Mouse (Mus musculus) liver, embryonic 11.5 days (tissue): ENCODE measurements at regions not wholly inside any gene's neighbourhood (a gene's known extent, or its start where the extent isn't known, plus 50 kb on each side); places are given as distances from the start of the nearest gene placed in this dataset.

ENCODE experiments used
- ATAC-seq: fragments of 200-750 bp; cut with Nextera tagmentation; replicated peaks from 2 replicates; pipeline ENCODE4 v1.8.0; 2017; ENCODE audit warnings: moderate number of reproducible peaks, mild to moderate bottlenecking, moderate TSS enrichment, moderate library complexity; ENCODE audit not compliant: low FRiP score
- DNase-seq: peaks from one replicate; pipeline ENCODE4 v3.0.0-alpha.2; 2017; ENCODE audit warnings: low spot score
- H3K27ac ChIP-seq: fragments of 300-500 bp; sonication (generic); 2 replicates; pipeline ENCODE4 v1.5.1; 2014; ENCODE audit warnings: mild to moderate bottlenecking, low read depth, low read length, control low read depth
- H3K27me3 ChIP-seq: fragments of 300-500 bp; sonication (generic); replicated peaks from 2 replicates; pipeline ENCODE4 v1.6.1; 2014; ENCODE audit warnings: low read length, mixed read lengths; ENCODE audit not compliant: control insufficient read depth, insufficient read depth
- H3K36me3 ChIP-seq: fragments of 300-500 bp; sonication (generic); 2 replicates; pipeline ENCODE4 v1.6.1; 2014; ENCODE audit warnings: mild to moderate bottlenecking, low read length, moderate library complexity, mixed read lengths; ENCODE audit not compliant: control insufficient read depth, insufficient read depth
- H3K4me1 ChIP-seq: fragments of 300-500 bp; sonication (generic); replicated peaks from 2 replicates; pipeline ENCODE4 v1.6.1; 2014; ENCODE audit warnings: low read length, mixed read lengths; ENCODE audit not compliant: control insufficient read depth, insufficient read depth
- H3K4me2 ChIP-seq: fragments of 300-500 bp; sonication (generic); 2 replicates; pipeline ENCODE4 v1.6.1; 2014; ENCODE audit warnings: mild to moderate bottlenecking, control low read depth, moderate library complexity
- H3K4me3 ChIP-seq: fragments of 300-500 bp; sonication (generic); 2 replicates; pipeline ENCODE4 v1.5.1; 2014; ENCODE audit warnings: low read depth, low read length, control low read depth
- H3K9ac ChIP-seq: fragments of 300-500 bp; sonication (generic); 2 replicates; pipeline ENCODE4 v1.6.1; 2014; ENCODE audit warnings: low read depth, low read length, control low read depth
- H3K9me3 ChIP-seq: fragments of 300-500 bp; sonication (generic); 2 replicates; pipeline ENCODE4 v1.6.1; 2016; ENCODE audit warnings: low read length, inconsistent platforms, mixed read lengths; ENCODE audit not compliant: control insufficient read depth
- WGBS: fragments of 180-500 bp; shearing (Covaris S2); extraction: QIAGEN DNeasy Blood & Tissue Kit; methylation state at CpG from one replicate; pipeline ENCODE4 v1.1.7; 2014; 5-methylcytosine and 5-hydroxymethylcytosine counted together

DNA sequence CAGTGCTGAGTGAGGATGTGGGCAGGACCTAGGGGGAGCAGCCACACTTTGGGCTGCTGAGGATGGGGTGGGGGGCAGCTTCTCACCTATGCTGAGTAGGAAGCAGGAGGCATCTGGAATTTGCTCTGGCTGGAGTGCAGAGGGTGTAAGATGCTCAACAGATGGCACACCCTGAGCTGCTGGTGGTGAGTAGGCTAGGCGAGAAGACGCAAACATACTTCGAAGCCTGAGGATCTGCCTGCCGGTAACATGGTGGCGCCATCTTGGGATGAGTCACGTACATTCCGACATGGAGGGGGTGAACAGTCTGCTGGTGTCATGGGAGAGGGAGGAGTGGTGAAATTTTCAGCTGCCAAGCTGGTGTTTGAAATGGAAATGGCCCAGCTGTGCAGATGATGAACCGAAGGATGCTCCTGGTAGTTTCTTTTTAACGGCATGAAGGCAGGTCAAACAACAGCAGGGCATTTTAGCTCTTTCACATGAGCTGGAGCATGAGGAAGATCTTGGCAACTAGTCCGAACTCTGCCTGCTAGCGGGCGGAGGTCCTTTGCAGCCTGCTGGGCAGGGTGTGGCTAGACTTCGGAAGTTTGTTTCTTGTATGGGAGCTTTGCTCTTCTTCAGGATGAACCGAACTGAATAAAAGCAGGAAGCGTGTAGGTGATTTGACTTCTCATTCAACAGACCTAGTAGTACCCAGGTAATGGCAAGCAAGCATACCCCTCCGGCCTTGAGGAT, 72.2 kb downstream of the Ackr3 start:
- Histone ChIP-seq H3K4me3 (no peak overlapping the region), H3K27me3 (no peaks in the 10 kb centered on the region), H3K4me2 (no peak overlapping the region), H3K4me1 (no peaks in the 10 kb centered on the region), H3K9me3 (no peaks in the 10 kb centered on the region), H3K36me3 (no peaks in the 10 kb centered on the region), H3K27ac (peak overlapping the region; percentile 32; the same call in 1 of the 2 replicates), H3K9ac (no peak overlapping the region; the same call in 1 of the 2 replicates)
- ATAC-seq (no peak), DNase-seq (no peak)
- WGBS, result 87% methylated on average over 16 of the region's 16 CpGs

- Histone ChIP-seq H3K36me3 (no peaks in the 10 kb centered on the region), H3K4me2 (no peak overlapping the region), H3K27me3 (no peaks in the 10 kb centered on the region), H3K27ac (no peak overlapping the region), H3K4me1 (no peaks in the 10 kb centered on the region), H3K9me3 (no peaks in the 10 kb centered on the region), H3K9ac (no peak overlapping the region), H3K4me3 (no peak overlapping the region)
- no peak for DNase-seq
- no peak for ATAC-seq
- WGBS, result 84% methylated on average over 18 of the region's 18 CpGs
Measured at GRCm38 (mm10) chr1:90277486-90278255, 73.9 kb downstream of the Ackr3 start.

- no peak for ATAC-seq
- Histone ChIP-seq H3K4me3 (no peak overlapping the region), H3K27ac (no peak overlapping the region), H3K9ac (no peak overlapping the region), H3K9me3 (no peaks in the 10 kb centered on the region), H3K36me3 (no peaks in the 10 kb centered on the region), H3K27me3 (no peaks in the 10 kb centered on the region), H3K4me2 (no peak overlapping the region), H3K4me1 (no peaks in the 10 kb centered on the region; the same call in 1 of the 2 replicates)
- 67% methylated on average over 20 of the region's 20 CpGs for WGBS
- DNase-seq, result no peak
Measured at GRCm38 (mm10) chr1:90279066-90279839, 75.5 kb downstream of the Ackr3 start.

DNA sequence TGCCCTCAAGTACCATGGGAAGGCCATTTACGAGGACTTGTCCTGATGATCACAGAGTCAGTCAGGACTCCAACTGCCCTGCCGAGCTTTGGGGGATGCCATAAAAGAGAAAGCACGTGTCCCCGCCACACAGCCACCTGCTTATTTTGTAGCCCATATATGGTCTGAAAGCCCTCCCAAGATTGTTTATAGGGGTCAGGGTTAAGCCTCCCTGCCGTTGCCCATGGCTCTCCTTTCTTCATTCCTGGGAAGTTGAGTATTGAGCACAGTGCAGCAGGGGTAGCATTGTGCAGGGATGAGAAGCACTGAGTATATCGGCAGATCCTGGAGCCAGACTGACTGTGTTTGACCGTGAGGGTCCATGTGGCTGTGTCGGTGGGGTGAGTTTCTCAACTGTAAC, 76.4 kb downstream of the Ackr3 start:
- Histone ChIP-seq H3K36me3 (no peaks in the 10 kb centered on the region), H3K9ac (no peak overlapping the region), H3K4me1 (peaks cover 7% of the 10 kb centered on the region; the same call in 1 of the 2 replicates), H3K9me3 (no peaks in the 10 kb centered on the region), H3K4me2 (no peak overlapping the region), H3K27ac (no peak overlapping the region), H3K4me3 (no peak overlapping the region), H3K27me3 (no peaks in the 10 kb centered on the region)
- ATAC-seq (no peak), DNase-seq (no peak)
- 73% methylated on average over 8 of the region's 8 CpGs for WGBS

GRCm38 (mm10) chr1:90281255-90281654, 77.5 kb downstream of the Ackr3 start:
- DNase-seq (no peak), ATAC-seq (no peak)
- no peaks in the 10 kb centered on the region for H3K36me3 ChIP-seq
- 83% methylated on average over 1 of the region's 1 CpGs for WGBS
- peaks cover 7% of the 10 kb centered on the region; the same call in 1 of the 2 replicates for H3K4me1 ChIP-seq
- no peaks in the 10 kb centered on the region for H3K9me3 ChIP-seq
- no peak overlapping the region for H3K4me2 ChIP-seq
- H3K27ac ChIP-seq, result no peak overlapping the region
- H3K9ac ChIP-seq, result no peak overlapping the region
- H3K4me3 ChIP-seq, result no peak overlapping the region
- no peaks in the 10 kb centered on the region for H3K27me3 ChIP-seq

- no peak overlapping the region for H3K4me3 ChIP-seq
- H3K9me3 ChIP-seq, result no peaks in the 10 kb centered on the region
- ATAC-seq (no peak), DNase-seq (no peak)
- no peak overlapping the region for H3K4me2 ChIP-seq
- no peaks in the 10 kb centered on the region for H3K27me3 ChIP-seq
- WGBS, result 92% methylated on average over 6 of the region's 6 CpGs
- H3K27ac ChIP-seq, result no peak overlapping the region
- H3K36me3 ChIP-seq, result no peaks in the 10 kb centered on the region
- H3K4me1 ChIP-seq, result peaks cover 7% of the 10 kb centered on the region; the same call in 1 of the 2 replicates
- no peak overlapping the region for H3K9ac ChIP-seq
Measured at GRCm38 (mm10) chr1:90281956-90282355, 78.2 kb downstream of the Ackr3 start.

DNA sequence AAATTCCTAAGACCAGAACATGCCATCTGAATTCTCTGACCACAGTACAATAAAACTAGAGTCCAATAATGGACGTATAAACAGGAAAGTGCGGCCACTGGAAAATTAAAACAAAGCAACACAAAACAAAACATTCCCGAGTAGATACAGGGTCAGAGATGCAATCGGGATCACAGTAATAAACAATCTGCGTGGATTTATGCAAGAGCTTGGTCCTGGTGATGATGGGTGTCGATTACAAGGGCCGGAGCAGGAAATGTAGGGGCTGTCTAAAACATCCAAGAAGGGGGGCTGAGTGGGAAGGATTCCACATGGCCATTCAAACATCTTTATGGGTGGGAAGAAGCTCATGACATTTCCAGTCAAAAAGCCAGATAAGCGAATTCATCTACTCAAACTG, 78.6 kb downstream of the Ackr3 start:
- no peak overlapping the region for H3K9ac ChIP-seq
- DNase-seq (no peak), ATAC-seq (no peak)
- H3K27ac ChIP-seq, result no peak overlapping the region
- H3K4me2 ChIP-seq, result no peak overlapping the region
- no peaks in the 10 kb centered on the region for H3K9me3 ChIP-seq
- no peaks in the 10 kb centered on the region for H3K36me3 ChIP-seq
- H3K27me3 ChIP-seq, result no peaks in the 10 kb centered on the region
- WGBS, result 82% methylated on average over 8 of the region's 8 CpGs
- no peak overlapping the region for H3K4me3 ChIP-seq
- H3K4me1 ChIP-seq, result peaks cover 7% of the 10 kb centered on the region; the same call in 1 of the 2 replicates

DNA sequence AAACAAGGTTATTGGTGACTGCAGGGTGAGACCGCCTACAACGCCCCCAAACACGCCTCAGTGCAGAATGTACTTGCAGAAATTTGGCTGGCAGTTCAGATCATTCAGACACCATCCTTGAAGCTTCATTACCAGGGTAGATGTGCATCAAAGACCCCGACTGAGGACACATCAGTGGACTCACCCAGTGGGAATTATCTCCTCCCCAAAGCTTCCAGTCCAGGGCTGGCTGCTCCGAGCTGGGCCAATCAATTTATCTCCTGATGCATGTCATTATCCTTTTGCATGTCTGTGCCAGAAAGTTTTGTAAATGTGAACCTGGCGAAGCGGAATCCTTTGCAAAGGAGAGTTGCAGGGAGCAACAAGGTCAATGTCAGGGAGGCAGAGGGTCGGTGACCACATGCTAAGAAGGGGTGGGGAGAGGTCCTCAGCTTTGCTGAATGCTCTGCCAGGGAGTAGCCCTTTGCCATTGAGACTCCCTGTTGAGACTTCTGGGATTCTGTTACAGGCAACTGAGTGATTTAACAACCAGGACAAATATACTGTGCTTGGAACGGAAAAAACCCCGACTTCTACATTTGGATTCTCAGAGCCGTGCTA, 79.5 kb downstream of the Ackr3 start:
- Histone ChIP-seq H3K4me1 (peaks cover 11% of the 10 kb centered on the region), H3K4me3 (no peak overlapping the region), H3K9ac (no peak overlapping the region), H3K27me3 (no peaks in the 10 kb centered on the region), H3K27ac (no peak overlapping the region), H3K9me3 (no peaks in the 10 kb centered on the region), H3K4me2 (no peak overlapping the region), H3K36me3 (no peaks in the 10 kb centered on the region)
- 70% methylated on average over 11 of the region's 11 CpGs for WGBS
- DNase-seq (no peak), ATAC-seq (no peak)
